Mouse (Mus musculus): ENCODE results near the gene Rin2.

DNA sequence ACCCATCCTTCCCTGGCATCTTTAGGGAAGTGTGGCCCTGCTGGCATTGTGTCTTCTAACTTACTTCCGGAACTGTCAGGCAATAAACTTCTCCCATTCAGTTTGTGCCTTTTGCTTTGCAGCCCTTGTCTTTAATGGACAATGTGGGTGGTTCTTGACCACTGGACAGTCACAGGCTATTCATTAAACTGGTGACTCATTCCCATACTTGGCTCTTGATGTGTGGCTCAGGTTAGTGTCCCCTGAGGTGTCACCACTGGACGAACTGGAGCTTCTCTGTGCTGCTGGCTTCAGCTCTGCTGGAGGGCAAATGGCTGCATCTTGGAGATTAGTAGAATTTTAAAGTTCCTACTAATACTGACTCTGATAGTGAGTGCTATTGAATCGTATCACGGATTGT is 11.0 kb downstream of the Rin2 start:
- TF ChIP-seq POLR2A (IDR thresholded peaks at IDR 0.05; ENCODE audit: insufficient read length, low read depth), result no peak
- TF ChIP-seq USF1 (IDR thresholded peaks at IDR 0.05; ENCODE audit: low read depth), result no peak
- TF ChIP-seq TCF12 (IDR thresholded peaks at IDR 0.05; ENCODE audit: insufficient read depth, poor library complexity, severe bottlenecking), result no peak
- no peak for TF ChIP-seq MYOG (IDR thresholded peaks at IDR 0.05; ENCODE audit: control insufficient read depth in 1 of 3, insufficient read depth in 1 of 3, insufficient read length in 2 of 3, low read depth in 2 of 3)
